ENCODE assay signal across 10 mouse cellular contexts in the genomic region with DNA sequence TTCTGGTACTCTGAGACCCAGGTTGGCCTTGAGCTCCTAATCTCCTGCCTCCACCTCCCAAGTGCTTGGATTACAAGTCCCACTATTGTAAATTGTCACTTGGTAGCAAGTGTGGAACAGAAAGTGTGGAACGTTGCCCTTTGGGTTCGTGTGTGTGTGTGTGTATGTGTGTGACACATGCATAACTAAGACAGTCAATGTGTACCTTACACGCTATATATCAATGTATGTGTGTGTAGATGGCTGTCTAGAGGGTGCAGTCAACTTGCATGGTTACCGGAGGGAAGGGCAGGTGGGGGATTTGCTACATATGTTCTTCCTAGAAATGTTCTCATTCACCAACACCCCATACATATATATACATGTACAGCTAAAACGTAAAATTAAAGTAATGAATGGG. TPM values are rescaled to one million over a fixed set of nuclear protein-coding genes. Genes with fewer than 3 reads are reported as not detected.
DNase-seq lines count a peak whose midpoint lies in the region; ATAC-seq and TF ChIP-seq lines count a peak whose summit lies in the region.
"Had no signal": no experiment of that assay in that cellular context is flagged by ENCODE, and none has a peak within 500 bp of the region (broad histone marks: within the 10 kb centered on the region; RNA-seq: fewer than 3 reads in every experiment).

No protein-coding gene starts in this region.

- no peak for TF ChIP-seq EP300 in liver, embryonic 14.5 days (IDR thresholded peaks at IDR 0.05; ENCODE audit: low read depth)

- H3K9ac ChIP-seq in heart, embryonic 11.5 days (ENCODE audit: low read depth, low read length) = no peak overlapping the region
- no peak overlapping the region for H3K9ac ChIP-seq in forebrain, embryonic 16.5 days (replicated peaks; ENCODE audit: low read depth, low read length)
- no peak overlapping the region for H3K9ac ChIP-seq in liver, embryonic 14.5 days (replicated peaks)

- peaks cover 5% of the 10 kb centered on the region; the same call in 1 of the 2 replicates for H3K27me3 ChIP-seq in heart, embryonic 11.5 days (ENCODE audit: control insufficient read depth, insufficient read depth, low read length)
- peaks cover 61% of the 10 kb centered on the region for H3K27me3 ChIP-seq in E14TG2a.4 (ENCODE audit: insufficient read depth, low read length)
- no peaks in the 10 kb centered on the region for H3K27me3 ChIP-seq in forebrain, embryonic 16.5 days (replicated peaks; ENCODE audit: control insufficient read depth, insufficient read depth, low read length)
- no peaks in the 10 kb centered on the region; the same call in 1 of the 2 replicates for H3K27me3 ChIP-seq in liver, embryonic 14.5 days (ENCODE audit: control insufficient read depth, insufficient read depth, low read length)

- 0 out of 2 replicates have a peak, but pooled peaks cover 2% of the 10 kb centered on the region for H3K9me3 ChIP-seq in heart, embryonic 11.5 days (replicated peaks; ENCODE audit: control insufficient read depth, low read length)
- H3K9me3 ChIP-seq in E14TG2a.4 (ENCODE audit: low read length) = peaks cover 17% of the 10 kb centered on the region
- H3K9me3 ChIP-seq in forebrain, embryonic 16.5 days (ENCODE audit: control insufficient read depth, low read length) = no peaks in the 10 kb centered on the region
- H3K9me3 ChIP-seq in liver, embryonic 14.5 days (ENCODE audit: control insufficient read depth, low read length) = no peaks in the 10 kb centered on the region

- peak overlapping the region; percentile 98 for H3K4me2 ChIP-seq in heart, embryonic 11.5 days
- peak overlapping the region; percentile 76 for H3K4me2 ChIP-seq in forebrain, embryonic 16.5 days (ENCODE audit: low read length)
- H3K4me2 ChIP-seq in liver, embryonic 14.5 days (ENCODE audit: low read depth) = peak overlapping the region; percentile 59

- no peak for TF ChIP-seq CTCF in E14TG2a.4 (conservative IDR thresholded peaks at IDR 0.05; ENCODE audit: low read length)
- no peak for TF ChIP-seq CTCF in liver, embryonic 14.5 days (IDR thresholded peaks at IDR 0.05; ENCODE audit: low read depth)

- no peak overlapping the region for H3K27ac ChIP-seq in heart, embryonic 11.5 days (ENCODE audit: low read depth, low read length)
- no peak overlapping the region for H3K27ac ChIP-seq in forebrain, embryonic 16.5 days (ENCODE audit: low read length)
- H3K27ac ChIP-seq in liver, embryonic 14.5 days = no peak overlapping the region

- 67% methylated on average over 5 of the region's 5 CpGs for WGBS in heart, embryonic 11.5 days (ENCODE audit: insufficient replicate concordance)
- WGBS in forebrain, embryonic 16.5 days = 56% methylated on average over 5 of the region's 5 CpGs
- 49% methylated on average over 5 of the region's 5 CpGs for WGBS in liver, embryonic 14.5 days (ENCODE audit: insufficient replicate concordance)

- H3K4me1 ChIP-seq in heart, embryonic 11.5 days (ENCODE audit: control insufficient read depth, insufficient read depth, low read length) = no peaks in the 10 kb centered on the region
- peaks cover 42% of the 10 kb centered on the region for H3K4me1 ChIP-seq in E14TG2a.4 (replicated peaks; ENCODE audit: low read depth, low read length)
- peaks cover 17% of the 10 kb centered on the region for H3K4me1 ChIP-seq in forebrain, embryonic 16.5 days (replicated peaks; ENCODE audit: control insufficient read depth, insufficient read depth, low read length)
- H3K4me1 ChIP-seq in liver, embryonic 14.5 days (replicated peaks; ENCODE audit: control insufficient read depth in 2 of 2, insufficient read depth in 2 of 2, low read length in 1 of 2) = no peaks in the 10 kb centered on the region

- H3K4me3 ChIP-seq in heart, embryonic 11.5 days (ENCODE audit: low read depth, low read length) = peak overlapping the region; percentile 66
- peak overlapping the region; percentile 84 for H3K4me3 ChIP-seq in E14TG2a.4 (replicated peaks; ENCODE audit: low read length)
- H3K4me3 ChIP-seq in forebrain, embryonic 16.5 days (replicated peaks; ENCODE audit: low read length) = peak overlapping the region; percentile 81
- H3K4me3 ChIP-seq in liver, embryonic 14.5 days (ENCODE audit: insufficient read depth in 1 of 2, low read depth in 2 of 2, low read length in 2 of 2) = peak overlapping the region in 1 of 2 experiments; percentile 42; a peak in 2 of 4 replicates

- DNase-seq in heart, adult 11 months = no peak
- no peak for DNase-seq in liver, embryonic 14.5 days (ENCODE audit: low read depth in 3 of 3, low spot score in 3 of 3)
- no peak for DNase-seq in frontal cortex, adult 2 months (ENCODE audit: extremely low spot score in 1 of 2, low spot score in 1 of 2)
- DNase-seq in lung, adult 18-20 months = no peak

- ATAC-seq in heart, embryonic 11.5 days (replicated peaks; ENCODE audit: insufficient number of reproducible peaks, low FRiP score, low TSS enrichment) = no peak
- peak; percentile 15; the same call in 1 of the 2 replicates for ATAC-seq in forebrain, embryonic 16.5 days
- ATAC-seq in liver, embryonic 14.5 days (ENCODE audit: insufficient read depth) = no peak
- no peak for ATAC-seq in granulocyte monocyte progenitor cell, adult 5-6 weeks (replicated peaks; ENCODE audit: poor library complexity, severe bottlenecking)

- H3K36me3 ChIP-seq in heart, embryonic 11.5 days (ENCODE audit: control insufficient read depth, insufficient read depth, low read length) = no peaks in the 10 kb centered on the region
- no peaks in the 10 kb centered on the region for H3K36me3 ChIP-seq in E14TG2a.4 (ENCODE audit: insufficient read depth, low read length)
- H3K36me3 ChIP-seq in forebrain, embryonic 16.5 days (ENCODE audit: control insufficient read depth, insufficient read depth) = no peaks in the 10 kb centered on the region
- no peaks in the 10 kb centered on the region for H3K36me3 ChIP-seq in liver, embryonic 14.5 days (replicated peaks; ENCODE audit: control insufficient read depth, insufficient read depth, low read depth)

RNA-seq across cellular contexts. Expression of gene Tmc7, which starts 0.4 kb away (rescaled TPM):
- polyA plus RNA-seq in heart, embryonic 11.5 days (2014; fragmentation: Nextera tagmentation; extraction: Ambion mirVana) = 1.9 and 2.6 TPM in 2 replicates
- polyA plus RNA-seq in forebrain, embryonic 16.5 days (2015; fragmentation: Nextera tagmentation; extraction: Ambion mirVana) = 8.5 and 9.7 TPM in 2 replicates
- 0.11 and 0.14 TPM in 2 replicates for polyA plus RNA-seq in liver, embryonic 14.5 days (2012; rRNA removed)
- polyA plus RNA-seq in liver, embryonic 14.5 days (2014; fragmentation: Nextera tagmentation; extraction: Ambion mirVana) = 0.24 and 0.30 TPM in 2 replicates
- 0.37 and 0.62 TPM in 2 replicates for total RNA-seq in granulocyte monocyte progenitor cell, adult 5-6 weeks (2014; fragmentation: Nextera tagmentation)
- total RNA-seq in granulocyte monocyte progenitor cell, adult 5-6 weeks (2017) = 0.10 TPM in 1 of 2 replicates, not detected in the other
- 12.5 and 13.4 TPM in 2 replicates for polyA plus RNA-seq in frontal cortex, adult 2 months (2012; rRNA removed)

RNA-seq across cellular contexts. Expression of gene Tmc5, which starts 12.2 kb away (rescaled TPM):
- polyA plus RNA-seq in heart, embryonic 11.5 days (2014; fragmentation: Nextera tagmentation; extraction: Ambion mirVana) = 0.10 and 0.25 TPM in 2 replicates
- 0.16 and 0.24 TPM in 2 replicates for polyA plus RNA-seq in forebrain, embryonic 16.5 days (2015; fragmentation: Nextera tagmentation; extraction: Ambion mirVana)
- polyA plus RNA-seq in liver, embryonic 14.5 days (2012; rRNA removed) = not detected in 2 replicates
- polyA plus RNA-seq in liver, embryonic 14.5 days (2014; fragmentation: Nextera tagmentation; extraction: Ambion mirVana) = not detected in 2 replicates
- not detected in 2 replicates for total RNA-seq in granulocyte monocyte progenitor cell, adult 5-6 weeks (2014; fragmentation: Nextera tagmentation)
- total RNA-seq in granulocyte monocyte progenitor cell, adult 5-6 weeks (2017) = not detected in 2 replicates
- 0.10 and 0.13 TPM in 2 replicates for polyA plus RNA-seq in frontal cortex, adult 2 months (2012; rRNA removed)
- total RNA-seq: adrenal gland, postnatal 36 days; megakaryocyte progenitor cell, adult 5-6 weeks had no signal

RNA-seq across cellular contexts. Expression of gene Coq7, which starts 51.8 kb away (rescaled TPM):
- polyA plus RNA-seq in heart, embryonic 11.5 days (2014; fragmentation: Nextera tagmentation; extraction: Ambion mirVana) = 144 and 164 TPM in 2 replicates
- polyA plus RNA-seq in forebrain, embryonic 16.5 days (2015; fragmentation: Nextera tagmentation; extraction: Ambion mirVana) = 69.3 and 78.2 TPM in 2 replicates
- 17.6 and 34.1 TPM in 2 replicates for polyA plus RNA-seq in liver, embryonic 14.5 days (2012; rRNA removed)
- polyA plus RNA-seq in liver, embryonic 14.5 days (2014; fragmentation: Nextera tagmentation; extraction: Ambion mirVana) = 56.2 and 56.7 TPM in 2 replicates
- total RNA-seq in granulocyte monocyte progenitor cell, adult 5-6 weeks (2014; fragmentation: Nextera tagmentation) = 30.7 and 37.8 TPM in 2 replicates
- total RNA-seq in granulocyte monocyte progenitor cell, adult 5-6 weeks (2017) = 20.7 and 31.4 TPM in 2 replicates
- 68.3 and 72.1 TPM in 2 replicates for polyA plus RNA-seq in frontal cortex, adult 2 months (2012; rRNA removed)
